Mouse (Mus musculus): ENCODE data around the gene Prb1.
"Not testable (repeated sequence)": the region's sequence is repeated elsewhere in the genome, so short reads cannot be mapped to it uniquely, and the experiment has no call there.

Gene Prb1

DNA sequence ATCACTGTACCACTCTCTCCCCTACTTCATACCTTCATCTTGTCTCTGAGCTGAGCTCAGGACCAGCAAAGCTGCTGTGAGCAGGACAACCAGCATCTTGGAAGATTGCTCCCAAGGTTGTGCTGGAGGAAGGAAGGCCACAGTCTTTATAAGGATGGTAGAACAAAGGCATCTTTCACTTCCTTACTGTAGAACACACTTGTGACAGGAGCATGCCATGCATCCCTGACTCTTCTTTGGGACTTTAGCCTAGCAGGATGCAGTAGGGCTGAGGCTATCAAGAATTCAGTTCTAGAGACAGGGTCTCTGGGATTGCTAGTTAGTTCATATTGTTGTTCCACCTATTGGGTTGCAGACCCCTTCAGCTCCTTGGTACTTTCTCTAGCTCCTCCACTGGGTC, at the start of gene Prb1:
Gene Prb1, minus strand, starts transcription at position 101 of the 400 bp plus-strand sequence.
- not testable (repeated sequence) for DNase-seq (ENCODE audit: low spot score)
